Mouse (Mus musculus) ovary, postnatal 36 days (tissue): ENCODE results near the gene Cox8b.
"Not testable (repeated sequence)": the region's sequence is repeated elsewhere in the genome, so short reads cannot be mapped to it uniquely, and the experiment has no call there.

ENCODE experiments used
- DNase-seq: peaks from one replicate; pipeline ENCODE4 v3.0.0; 2022; ENCODE audit warnings: low spot score, mixed read lengths

Gene Cox8b

GRCm38 (mm10) chr7:140914031-140914690 is 13.9 kb upstream of the Cox8b start:
- no peak for DNase-seq

GRCm38 (mm10) chr7:140912846-140913482 is 12.7 kb upstream of the Cox8b start:
- DNase-seq: no peak

GRCm38 (mm10) chr7:140912293-140912692 is 12.0 kb upstream of the Cox8b start:
- no peak for DNase-seq

- DNase-seq: peak; percentile 80
Observed at GRCm38 (mm10) chr7:140908634-140909107, 8.4 kb upstream of the Cox8b start.

- no peak for DNase-seq
Observed at GRCm38 (mm10) chr7:140908181-140908580, 7.9 kb upstream of the Cox8b start.

GRCm38 (mm10) chr7:140907697-140908096 is 7.5 kb upstream of the Cox8b start:
- DNase-seq: no peak

GRCm38 (mm10) chr7:140907131-140907530 is 6.9 kb upstream of the Cox8b start:
- no peak for DNase-seq

GRCm38 (mm10) chr7:140905642-140906081 is 5.4 kb upstream of the Cox8b start:
- no peak for DNase-seq

- DNase-seq: peak; percentile 80
Observed at GRCm38 (mm10) chr7:140903212-140903611, 3.0 kb upstream of the Cox8b start.

GRCm38 (mm10) chr7:140902036-140902875 is 2.0 kb upstream of the Cox8b start:
- DNase-seq: peak; percentile 34

- no peak for DNase-seq
Observed at GRCm38 (mm10) chr7:140899121-140899520, 1.1 kb downstream of the Cox8b start.

GRCm38 (mm10) chr7:140897863-140898262 is 2.4 kb downstream of the Cox8b start:
- DNase-seq: no peak

GRCm38 (mm10) chr7:140894611-140895010 is 5.6 kb downstream of the Cox8b start:
- no peak for DNase-seq

- DNase-seq: no peak
Observed at GRCm38 (mm10) chr7:140894031-140894430, 6.2 kb downstream of the Cox8b start.

- DNase-seq: not testable (repeated sequence)
Observed at GRCm38 (mm10) chr7:140890636-140891035, 9.6 kb downstream of the Cox8b start.

- no peak for DNase-seq
Observed at GRCm38 (mm10) chr7:140882469-140882803, 17.8 kb downstream of the Cox8b start.

- peak; percentile 91 for DNase-seq
Observed at GRCm38 (mm10) chr7:140881696-140882468, 18.4 kb downstream of the Cox8b start, which contains the start of the genes Psmd13 and Sirt3. TSS of gene Psmd13 (plus strand) at chr7:140881968. TSS of gene Sirt3 (minus strand) at chr7:140882309.

GRCm38 (mm10) chr7:140880865-140881515 is 19.3 kb downstream of the Cox8b start:
- DNase-seq: no peak

GRCm38 (mm10) chr7:140880419-140880818 is 19.8 kb downstream of the Cox8b start:
- DNase-seq: no peak

GRCm38 (mm10) chr7:140879355-140879754 is 20.9 kb downstream of the Cox8b start:
- DNase-seq: no peak

- DNase-seq: no peak
Observed at GRCm38 (mm10) chr7:140877364-140877763, 22.9 kb downstream of the Cox8b start.
